Mouse (Mus musculus) embryonic fibroblast, embryonic 13.5 days (primary cell): ENCODE data around the gene Csgalnact2.

Source experiments
- CTCF ChIP-seq: IDR thresholded peaks from 2 replicates; pipeline ENCODE4 v1.5.1; 2011; ENCODE audit warnings: mild to moderate bottlenecking, control low read depth, low read length, moderate library complexity, borderline replicate concordance; ENCODE audit not compliant: insufficient read depth
- POLR2A ChIP-seq: IDR thresholded peaks from 2 replicates; pipeline ENCODE4 v1.6.1; 2011; ENCODE audit warnings: low read depth, mild to moderate bottlenecking, control low read depth, low read length, moderate library complexity

GRCm38 (mm10) chr6:118077421-118077820 lies 61.5 kb downstream of the Csgalnact2 start:
- TF ChIP-seq CTCF (no peak), POLR2A (no peak)
